Mouse (Mus musculus) kidney, adult 8-10 months (tissue): ENCODE results near the gene Grb2.

Source experiments
- DNase-seq, 2 experiments: peaks; one replicate each; pipeline ENCODE4 v3.0.0; 2022

Gene Grb2

DNA sequence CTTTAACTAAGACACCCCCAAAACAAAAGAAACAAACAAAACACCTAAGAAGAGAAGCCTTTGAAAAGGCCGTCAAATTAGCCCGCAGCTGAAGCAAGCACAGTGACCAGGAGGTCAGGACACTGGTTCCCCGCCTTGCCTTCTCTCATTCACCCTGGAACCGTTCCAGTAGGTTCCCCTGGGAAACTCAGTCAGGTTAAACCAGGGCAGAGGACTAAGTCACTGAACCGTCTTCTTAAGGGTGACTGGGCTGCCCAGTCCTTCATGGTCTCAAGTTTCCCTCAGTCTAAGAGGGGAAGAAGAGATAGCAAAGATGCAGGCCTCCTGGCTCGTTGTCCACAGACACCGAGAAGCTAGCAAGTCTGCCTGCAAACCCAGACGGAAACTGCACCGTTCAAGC is 82.5 kb downstream of the Grb2 start:
- DNase-seq, result peak; percentile 87 to 92

DNA sequence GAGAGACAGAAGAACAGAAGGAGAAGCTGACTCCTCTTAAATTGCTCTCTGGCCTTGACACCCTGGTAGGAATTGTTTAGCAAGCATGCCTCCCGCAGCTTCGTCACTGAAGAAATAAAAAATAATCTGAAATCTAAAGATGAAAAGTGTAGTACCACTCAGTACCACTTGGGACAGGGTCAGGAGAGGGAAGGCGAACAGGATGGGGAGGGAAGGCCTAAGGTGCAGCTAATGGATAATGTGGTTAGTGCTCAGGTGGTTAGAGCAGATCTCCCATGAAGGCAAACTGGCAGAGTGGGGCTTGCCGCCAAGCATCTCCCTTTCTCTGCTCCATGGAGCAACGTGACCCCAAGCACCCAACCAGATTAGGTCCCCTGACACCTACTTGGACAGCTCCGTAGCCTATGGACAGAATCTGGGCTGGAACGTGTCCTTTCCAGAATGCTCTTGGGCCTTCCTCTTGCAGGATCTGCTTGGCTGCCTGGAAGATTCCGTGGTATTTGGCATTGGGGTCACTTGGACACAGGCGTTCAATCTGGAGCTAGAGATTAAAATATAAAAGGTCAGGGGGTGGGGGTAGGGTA is 84.8 kb downstream of the Grb2 start:
- no peak for DNase-seq

DNA sequence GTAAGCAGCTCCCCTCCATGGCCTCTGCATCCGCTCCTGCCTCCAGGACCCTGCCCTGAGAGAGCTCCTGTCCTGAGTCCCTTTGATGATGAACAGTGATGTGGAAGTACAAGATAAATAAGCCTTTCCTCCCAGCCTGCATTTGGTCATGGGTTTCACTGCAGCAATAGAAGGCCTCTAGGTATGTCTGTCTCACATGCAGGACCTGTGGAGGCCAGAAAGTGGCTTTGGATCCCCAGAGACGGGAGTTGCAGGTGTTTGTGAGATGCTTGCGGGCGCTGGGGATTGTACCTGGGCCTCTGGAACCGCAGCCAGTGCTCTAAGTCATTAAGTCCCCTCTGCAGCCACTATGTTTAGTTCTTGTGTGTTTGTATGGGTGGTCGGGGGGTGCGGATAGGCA is 88.4 kb downstream of the Grb2 start:
- no peak for DNase-seq

DNA sequence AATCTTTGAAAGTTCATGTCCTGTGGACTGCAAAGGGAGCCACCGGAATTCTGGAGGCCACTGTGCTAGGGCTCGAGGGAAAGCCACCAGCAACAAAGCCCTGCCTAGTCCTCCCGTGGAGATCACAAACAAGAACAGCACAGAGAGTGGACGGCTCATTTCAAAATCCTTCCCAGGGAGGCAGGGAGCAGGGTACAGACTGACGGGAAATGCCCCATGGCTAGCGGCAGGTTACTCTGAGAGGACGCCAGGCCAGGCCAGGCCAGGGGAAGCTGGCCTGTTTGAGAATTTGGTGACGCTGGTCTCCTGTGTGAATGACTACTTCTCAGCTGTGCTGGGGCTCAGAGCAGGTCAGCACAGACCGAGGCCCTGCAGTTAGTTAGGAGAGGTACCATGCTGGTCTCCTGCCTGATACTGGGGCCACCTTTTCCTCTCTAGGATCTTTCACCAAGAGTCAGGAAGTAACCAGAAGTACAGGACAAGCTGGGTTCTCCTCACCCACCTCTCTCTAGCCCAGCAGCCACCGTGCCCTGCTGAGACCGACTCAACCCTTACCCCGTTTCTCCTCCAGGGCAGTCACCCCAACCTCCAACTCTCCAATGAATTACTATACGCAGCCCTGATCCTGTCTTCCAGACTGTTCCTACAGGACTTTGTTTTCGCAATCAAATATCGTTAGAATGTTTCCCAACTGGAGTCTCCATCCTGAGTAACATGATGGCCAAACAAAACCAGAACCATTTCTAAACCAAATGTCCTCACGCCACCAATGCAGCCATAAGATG is 89.5 kb downstream of the Grb2 start:
- no peak for DNase-seq

DNA sequence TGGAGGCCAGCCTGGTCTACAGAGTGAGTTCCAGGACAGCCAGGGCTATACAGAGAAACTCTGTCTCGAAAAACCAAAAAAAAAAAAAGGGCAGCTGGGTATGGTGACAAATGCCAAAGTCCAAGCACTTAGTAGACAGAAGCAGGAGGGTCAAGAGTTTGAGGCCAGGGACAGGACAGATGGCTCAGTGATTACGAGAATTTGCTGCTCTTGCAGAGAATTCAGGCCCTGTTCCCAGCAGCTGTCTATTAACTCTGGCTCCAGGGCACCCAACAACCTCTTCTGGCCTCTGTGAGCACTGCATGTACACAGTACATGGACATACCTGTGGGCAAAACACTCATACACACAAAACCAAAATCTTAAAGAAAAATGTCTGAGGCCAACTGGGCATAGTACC is 90.4 kb downstream of the Grb2 start:
- DNase-seq, result peak in 1 of 2 experiments; percentile 67

DNA sequence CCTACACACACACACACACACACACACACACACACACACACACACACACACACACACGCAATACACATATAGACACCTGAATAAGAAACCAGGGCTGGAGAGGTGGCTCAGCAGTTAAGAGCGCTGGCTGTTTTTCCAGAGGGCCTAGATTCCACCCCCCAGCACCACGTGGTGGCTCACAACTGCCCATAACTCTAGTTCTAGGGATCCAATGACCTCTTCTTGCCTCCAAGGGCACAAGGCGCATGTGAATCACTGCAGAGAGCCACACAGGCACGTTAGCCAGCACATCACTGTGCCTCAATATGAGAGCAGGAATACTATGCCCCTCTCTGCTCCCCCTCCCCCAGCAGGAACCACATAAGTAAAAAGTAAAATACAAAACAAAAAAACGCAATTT is 91.5 kb downstream of the Grb2 start:
- peak; percentile 68 to 78 for DNase-seq

DNA sequence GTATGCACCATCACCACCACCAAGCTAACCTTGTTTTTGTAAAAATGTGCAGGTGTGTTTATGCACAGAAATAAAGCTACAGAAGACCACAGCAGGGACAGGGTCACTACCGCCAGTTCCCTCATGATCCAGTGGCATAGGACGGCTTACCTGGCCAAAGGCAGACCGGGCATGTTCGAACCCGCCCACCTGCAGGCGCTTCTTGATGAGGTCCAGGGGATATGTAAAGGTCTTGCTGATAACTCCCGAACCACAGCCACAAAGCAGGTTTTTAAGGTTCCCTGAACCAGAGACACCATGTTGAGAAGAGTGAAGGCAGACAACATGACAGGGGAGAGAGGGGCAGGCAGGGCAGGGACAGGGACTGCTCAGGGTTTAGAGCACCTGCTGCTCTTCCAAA is 92.0 kb downstream of the Grb2 start:
- no peak for DNase-seq

DNA sequence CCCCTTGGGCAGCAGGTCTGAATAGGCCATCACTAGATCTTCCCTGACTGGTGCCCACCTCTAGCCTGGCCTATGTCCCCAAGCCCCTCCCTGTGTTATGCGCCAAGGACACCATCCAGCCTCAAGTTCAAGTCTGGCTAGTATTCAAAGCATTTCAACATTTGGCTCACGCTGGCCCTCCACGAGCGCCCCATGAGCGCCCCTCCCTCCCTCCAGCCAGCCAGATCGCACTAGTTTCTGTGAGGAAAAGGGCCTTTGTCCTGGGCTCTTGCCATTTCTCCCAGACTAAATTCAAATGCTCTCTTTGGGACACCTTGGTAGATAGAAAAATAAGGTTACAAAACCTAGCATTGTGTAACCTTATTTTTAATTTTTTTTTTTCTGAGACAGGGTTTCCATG is 92.5 kb downstream of the Grb2 start:
- DNase-seq, result peak in 1 of 2 experiments; percentile 59

DNA sequence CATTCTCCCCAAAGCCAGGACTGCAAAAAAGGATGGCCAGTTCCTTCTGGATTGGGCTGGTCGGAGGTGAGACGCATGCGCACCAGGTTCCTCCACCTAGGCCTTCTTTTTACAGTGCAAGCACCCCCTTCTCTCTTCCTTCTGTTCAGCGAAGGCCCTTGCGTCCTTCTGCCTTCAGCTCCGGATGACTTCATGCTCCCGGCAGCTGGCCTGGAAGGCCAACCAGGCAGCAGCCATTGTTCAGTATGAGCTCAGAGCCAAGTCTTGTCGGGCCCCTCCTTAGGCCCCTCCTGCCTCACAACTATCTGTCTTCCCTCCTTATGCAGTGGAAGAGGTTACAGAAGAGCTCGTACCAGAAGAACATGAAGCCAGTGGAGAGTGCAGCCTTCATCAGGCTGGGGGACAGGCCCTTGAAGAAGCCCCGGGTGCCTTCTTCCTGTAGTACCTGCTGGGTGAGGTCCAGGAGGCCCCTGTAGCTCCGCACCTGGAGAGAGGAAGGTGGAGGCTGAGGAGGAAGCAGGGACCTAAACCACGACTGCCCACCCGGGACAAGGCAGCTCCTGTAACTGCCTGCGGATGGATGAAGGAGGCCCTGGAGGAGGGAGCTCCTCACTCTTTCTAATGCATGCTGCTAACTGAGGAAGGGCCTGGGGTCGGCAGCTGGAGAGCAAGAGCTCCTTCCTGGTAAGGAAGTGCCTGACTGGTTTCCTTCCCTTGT is 93.1 kb downstream of the Grb2 start:
- DNase-seq, result peak in 1 of 2 experiments; percentile 56

DNA sequence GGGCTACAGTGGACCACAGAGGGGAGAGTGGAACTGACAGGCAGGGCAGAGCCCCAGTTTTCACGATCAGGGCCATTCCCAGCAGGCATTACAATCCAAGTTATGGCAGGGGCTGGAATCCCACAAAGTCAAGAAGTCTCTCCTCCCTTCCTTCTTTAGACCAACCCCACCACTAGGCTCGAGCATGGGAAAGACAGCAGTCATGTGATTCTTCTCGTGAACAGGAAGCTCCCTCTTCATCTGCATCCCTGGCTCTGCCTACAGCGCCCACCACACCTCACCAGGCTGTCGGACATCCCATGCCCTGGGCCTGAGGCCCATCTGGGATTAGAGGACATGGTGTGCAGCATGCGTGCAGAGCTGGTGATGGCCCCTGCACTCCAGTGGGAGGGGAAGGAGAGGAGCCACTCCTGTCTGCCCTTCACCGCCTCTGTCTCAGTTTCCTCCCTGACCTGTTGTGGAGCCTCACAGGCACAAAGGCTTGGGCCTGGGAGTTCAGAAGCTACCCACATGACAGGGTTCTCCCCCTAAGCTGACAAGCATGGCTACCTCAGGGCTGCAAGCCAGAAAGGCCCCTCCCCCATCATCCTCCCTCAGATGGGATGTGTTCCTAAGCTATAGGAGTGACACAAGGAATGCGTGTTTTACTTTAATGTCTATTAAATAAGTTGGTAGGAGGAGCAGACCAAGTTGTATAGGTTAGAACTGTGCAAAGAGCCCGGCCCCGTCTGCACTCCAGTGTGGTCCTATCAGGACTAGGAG is 93.9 kb downstream of the Grb2 start:
- no peak for DNase-seq

DNA sequence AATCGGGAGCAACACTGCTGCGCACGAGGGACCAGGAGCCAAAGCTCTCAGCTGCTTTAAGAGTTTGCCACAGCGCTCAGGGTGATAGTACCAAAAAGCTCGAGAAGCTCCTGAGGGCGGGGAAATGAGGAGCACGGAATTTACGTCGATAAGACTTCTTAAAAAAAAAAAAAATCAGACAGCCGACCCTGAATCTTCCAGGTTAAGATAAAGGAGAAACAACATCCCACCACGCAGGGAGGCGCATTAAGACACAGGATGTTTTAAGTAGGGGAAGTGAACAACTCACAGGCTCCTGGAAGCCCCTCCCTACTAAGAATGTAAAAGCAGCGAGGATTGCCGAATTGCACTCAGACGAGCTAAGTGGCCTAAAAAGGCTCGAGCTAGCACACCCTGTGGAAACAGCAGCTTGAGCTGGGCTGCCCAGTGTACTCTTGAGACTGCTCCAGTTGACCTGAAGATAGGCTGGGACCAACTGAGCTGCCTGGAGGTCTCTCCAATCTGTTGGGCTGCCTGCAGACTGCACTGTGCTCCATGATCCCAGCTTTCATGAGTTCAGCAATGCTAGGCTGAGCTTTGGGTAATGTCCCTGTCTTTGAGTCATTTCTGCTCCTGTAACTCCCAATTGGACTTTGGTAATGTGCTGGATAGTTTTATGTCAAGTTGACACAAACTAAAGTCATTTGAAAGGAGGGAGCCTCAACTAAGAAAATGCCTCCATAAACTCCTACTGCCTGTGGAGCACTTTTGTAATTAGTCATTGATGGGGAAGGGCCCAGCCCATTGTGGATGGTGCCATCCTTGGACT is 95.1 kb downstream of the Grb2 start:
- DNase-seq, result no peak

DNA sequence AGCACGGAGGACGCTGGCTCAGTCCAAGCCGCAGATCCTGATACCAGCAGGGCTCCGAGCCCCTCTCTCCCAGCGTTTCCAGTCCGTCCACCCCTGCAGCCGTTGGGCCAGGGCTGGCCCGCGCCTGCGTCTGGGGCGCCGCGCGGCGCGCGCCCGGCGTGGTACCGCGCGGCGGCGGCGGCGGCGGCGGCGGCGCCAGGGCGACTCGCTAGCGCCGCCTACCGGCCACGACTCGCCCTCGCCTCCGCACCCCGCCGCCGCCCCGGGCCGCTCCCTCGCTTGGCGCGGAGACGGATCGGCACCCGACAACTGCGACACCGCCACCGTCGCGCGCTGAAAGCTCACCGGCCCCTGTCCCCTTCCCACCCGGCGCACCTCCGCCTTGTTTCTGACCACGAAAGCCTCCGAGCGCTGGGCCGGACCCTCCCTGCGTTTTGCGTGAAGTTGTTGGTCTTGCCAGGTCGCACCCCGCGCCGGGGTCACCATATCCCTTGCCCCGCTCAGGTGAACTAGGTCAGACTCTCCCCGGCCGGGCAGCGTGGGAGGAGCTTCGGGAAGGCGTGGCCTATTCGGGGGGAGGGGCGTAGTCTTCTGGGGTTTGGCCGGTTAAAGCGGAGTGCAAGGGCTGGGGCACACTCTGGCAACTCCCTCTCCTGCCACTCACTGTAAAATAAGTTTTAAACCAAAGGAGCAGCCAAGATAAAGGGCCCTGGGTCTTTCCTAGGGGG is 95.8 kb downstream of the Grb2 start, which contains the start of gene Mif4gd:
Mif4gd (minus strand) TSS at position 560 of the 728 bp plus-strand sequence.
- peak; percentile 95 to 97 for DNase-seq

DNA sequence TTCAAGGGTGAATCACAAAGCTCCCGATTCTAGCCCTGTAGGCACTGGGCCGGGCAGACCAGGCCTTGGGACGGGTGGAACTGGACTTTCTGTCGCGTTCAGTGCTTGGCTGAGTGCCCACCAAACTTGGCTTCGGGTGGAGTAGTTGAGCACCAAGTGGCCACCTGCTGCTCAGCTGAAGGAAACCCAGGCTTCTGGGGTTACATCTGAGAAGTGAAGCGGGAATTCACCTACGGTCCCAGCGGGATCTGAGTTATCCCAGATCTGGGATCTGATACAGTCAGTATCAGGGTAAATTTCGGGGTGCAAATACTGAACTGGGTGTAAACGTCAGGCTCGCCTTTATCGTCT is 96.4 kb downstream of the Grb2 start:
- peak; percentile 88 to 90 for DNase-seq

DNA sequence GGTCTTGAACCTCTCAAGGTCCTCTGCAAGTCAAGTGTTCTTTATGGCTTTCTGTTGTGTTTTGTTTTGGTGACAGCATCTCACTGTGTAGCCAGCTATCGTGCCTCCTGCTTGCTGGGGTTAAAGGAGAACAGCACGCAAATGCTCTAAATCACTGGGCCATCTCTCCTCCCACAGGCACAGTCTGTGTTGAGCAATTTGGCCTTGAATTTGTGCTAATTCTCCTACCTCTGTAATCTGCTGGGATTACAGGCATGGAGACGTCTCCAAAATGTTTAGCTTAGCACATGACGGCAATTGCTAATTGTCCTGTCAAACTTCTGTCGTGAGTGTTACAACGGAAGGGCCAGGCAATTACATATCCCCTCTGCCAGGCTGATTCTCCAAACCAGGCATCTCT is 97.2 kb downstream of the Grb2 start:
- DNase-seq, result no peak

DNA sequence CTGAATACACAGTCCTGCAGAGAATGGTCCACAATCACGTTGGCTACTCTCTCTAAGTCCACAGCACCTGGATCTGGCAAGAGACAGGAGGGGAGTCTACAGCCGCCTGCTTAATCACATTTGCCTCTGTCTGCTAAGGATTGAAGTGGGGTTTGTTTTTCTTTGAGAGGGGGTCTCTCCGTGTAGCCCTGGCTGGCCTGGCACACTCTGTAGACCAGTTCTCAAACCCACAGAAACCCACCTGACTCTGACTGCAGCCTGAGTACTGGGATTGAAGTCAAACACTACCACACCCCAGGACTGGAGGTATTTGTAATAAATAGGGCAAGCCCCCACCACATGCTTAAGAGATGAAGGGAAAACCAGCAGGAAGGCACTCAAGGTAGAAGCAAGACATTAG is 98.8 kb downstream of the Grb2 start:
- no peak for DNase-seq

DNA sequence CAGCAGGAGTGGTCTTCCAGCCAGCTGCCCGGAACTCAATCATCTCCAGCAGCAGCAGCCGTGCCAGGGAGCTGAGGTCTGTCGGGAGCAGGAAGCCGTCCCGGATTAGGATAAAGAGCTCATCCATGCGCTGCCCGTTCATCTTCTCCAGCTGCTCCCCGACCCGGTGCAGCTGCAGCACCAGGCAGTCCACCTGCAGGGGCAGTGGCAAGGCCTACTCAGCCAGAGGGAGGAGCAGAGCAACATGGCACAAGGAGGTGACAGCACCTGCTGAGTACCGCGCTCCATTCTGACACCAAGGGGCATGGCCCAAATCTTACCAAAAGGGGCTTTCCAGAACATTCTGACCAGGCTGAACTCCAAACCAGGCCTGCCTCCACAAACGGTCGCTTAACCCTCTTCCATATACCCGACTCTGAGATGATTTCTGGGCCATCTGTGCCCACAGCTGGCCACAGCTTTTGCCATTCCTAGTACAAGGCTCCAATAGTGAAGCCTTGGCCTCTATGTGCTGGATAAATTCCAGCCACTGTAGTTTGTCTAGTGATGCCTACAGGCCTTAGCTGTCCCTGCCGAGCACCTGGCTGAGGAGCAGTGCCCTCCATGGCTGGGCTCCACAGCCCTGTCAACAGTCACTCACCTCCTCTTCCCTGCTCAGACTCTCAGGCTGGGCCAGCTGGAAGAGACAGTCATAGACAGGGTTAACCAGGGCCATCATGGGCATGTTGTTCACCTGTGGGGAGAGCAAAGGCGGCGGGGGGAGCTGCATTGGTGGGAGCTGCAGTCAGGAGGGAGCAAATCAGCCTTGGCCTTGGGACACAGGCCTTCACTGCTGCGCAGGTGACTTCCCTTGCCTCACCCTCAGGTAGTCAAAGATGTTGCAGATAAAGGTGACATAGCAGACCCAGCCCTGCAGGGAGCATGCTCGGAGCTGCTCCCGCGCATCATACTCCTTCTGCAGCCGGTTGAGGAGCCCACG is 99.7 kb downstream of the Grb2 start:
- no peak for DNase-seq

DNA sequence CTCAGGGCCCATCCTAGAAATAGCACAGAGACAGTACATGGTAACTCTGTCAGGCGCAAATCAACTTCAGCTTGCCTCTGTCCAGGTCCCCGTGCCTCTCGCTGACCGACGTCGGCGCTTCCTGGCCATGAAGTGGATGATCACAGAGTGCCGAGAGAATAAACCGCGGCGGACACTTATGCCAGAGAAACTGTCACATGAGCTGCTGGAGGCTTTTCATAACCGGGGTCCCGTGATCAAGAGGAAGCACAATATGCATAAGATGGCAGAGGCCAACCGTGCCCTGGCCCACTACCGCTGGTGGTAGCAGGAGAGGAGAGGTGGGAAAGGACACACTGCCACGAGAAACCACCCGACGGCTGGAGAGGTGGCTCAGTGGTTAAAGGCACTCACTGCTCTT is 101.7 kb downstream of the Grb2 start:
- no peak for DNase-seq

DNA sequence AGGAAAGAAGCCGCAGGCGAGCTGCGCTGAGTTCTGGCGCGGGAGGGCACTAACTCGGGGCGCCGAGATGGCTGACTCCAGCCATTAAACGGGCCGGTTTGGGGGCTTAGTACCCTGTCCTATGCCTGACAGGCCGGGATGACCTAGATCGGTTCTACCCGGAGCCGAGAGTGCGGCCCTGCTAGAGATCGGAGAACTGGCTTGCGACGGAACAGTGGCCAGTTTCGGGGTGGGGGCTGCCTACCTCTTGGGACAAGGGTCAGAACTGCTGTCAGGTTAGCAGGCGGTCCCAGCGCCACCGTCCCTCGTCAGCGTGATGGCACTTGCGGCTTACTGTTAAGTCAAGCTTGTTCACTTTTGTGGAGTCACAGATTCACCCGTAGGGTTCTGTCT is 104.1 kb downstream of the Grb2 start:
- no peak for DNase-seq

DNA sequence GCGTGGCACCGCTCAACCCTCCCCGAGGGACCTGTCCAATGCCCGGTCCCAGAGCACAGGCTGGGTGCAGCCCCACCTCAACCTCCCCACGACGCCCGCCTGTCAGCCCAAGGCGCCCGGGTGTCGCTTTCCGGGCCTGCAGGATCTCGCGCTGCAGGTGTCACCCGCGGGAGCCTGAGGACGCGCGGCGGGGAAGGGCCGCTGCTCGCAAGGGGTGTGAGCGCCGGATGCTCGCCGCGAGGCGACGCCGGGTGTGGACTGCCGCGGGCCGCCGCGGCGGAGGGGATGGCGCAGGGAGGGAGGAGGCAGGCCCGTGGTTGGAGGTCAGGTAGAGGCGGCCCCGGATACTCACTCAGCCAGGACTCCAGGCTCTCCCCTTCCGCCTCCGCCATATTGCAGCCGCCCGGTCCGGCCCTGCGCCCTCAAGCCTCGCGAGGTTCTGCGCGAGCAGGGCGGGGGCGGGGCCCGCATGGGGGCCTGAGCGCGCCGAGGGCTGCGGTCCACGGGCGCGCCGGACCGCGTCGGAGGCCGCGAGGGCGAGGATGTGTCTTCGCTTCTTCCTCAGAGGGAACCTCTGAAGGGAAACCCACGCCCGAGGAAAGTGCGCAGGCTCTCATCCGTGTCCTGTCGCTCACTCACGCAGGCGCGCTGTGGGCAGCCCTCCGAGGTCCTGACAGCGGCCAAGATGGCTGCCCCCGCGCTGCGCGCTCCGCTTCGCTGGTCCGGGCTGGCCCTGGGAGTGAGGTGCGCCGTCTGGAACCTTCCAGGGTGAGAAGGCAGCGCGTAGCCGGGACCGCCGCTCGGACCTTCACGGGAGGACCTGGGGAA is 104.7 kb downstream of the Grb2 start, which contains the start of the genes Mrps7 and Gga3:
Mrps7 (plus strand) TSS at position 450 of the 828 bp plus-strand sequence.
Gga3 (minus strand) TSS at position 576 of the 828 bp plus-strand sequence.
- DNase-seq, result peak; percentile 91
